Mouse (Mus musculus): ENCODE data around the gene Snx29. TPM values are rescaled to one million over a fixed set of nuclear protein-coding genes. Genes with fewer than 3 reads are reported as not detected.

The Snx29 gene
- total RNA-seq, 2 experiments from 2014 or later = 10.5 to 11.4 TPM

DNA sequence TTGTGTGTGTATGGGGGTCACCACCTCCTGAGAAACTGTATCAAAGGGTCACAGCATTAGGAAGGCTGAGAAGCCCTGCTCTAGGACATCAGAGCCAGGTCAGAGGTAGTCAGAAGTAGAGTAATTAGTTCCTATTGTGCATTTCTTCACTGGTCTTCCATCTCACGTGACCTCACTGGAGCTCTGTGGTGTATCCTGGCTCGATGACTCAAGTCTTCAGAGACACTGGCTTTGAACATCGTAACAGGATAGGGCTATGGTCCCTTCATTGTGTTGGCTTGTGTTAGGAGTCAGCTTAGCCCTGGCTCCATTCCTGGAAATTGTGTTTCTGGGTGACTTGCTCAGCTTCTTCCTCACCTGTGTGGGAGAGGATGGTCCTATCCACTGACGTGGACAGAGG, 126.6 kb downstream of the Snx29 start:
- no peak for DNase-seq

DNA sequence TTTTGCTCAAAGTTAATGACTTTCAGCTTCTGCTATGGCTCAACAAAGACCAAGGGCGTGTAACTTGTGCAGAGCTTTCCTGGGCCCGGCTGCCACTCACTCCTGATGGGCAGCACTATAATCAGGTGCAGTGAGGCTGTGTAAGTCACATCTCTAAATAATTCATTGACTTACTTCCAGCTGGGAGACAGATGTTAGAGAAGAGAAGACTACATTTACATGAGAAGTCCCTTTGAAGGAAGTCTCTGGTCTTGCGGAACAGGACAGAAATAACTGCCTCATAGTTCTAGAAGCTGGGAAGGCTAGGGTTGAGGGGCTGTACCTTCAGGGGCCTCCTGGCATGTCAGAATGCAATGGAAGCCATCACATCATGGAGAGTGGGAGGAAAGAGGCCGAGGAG, 127.9 kb downstream of the Snx29 start:
- DNase-seq = no peak

DNA sequence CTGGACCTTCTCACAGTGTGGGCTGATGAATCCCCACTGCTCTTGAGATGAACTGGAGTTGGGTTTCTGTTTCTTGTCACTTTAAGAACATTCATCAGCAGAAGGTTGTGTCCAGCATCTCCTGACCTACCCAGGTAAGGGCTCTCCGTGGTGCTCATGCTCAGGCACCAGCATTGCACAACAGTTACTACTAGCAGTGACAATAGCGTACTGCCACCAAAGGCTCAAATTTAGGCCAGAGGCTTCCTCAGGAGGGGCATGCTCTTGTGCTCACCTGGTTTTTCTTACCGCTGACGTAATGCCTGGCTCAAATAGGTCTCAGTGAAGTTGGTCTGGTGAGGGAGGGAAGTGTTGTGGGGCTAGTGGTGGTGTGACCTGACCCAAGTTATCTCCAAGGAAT, 132.2 kb downstream of the Snx29 start:
- DNase-seq = no peak

DNA sequence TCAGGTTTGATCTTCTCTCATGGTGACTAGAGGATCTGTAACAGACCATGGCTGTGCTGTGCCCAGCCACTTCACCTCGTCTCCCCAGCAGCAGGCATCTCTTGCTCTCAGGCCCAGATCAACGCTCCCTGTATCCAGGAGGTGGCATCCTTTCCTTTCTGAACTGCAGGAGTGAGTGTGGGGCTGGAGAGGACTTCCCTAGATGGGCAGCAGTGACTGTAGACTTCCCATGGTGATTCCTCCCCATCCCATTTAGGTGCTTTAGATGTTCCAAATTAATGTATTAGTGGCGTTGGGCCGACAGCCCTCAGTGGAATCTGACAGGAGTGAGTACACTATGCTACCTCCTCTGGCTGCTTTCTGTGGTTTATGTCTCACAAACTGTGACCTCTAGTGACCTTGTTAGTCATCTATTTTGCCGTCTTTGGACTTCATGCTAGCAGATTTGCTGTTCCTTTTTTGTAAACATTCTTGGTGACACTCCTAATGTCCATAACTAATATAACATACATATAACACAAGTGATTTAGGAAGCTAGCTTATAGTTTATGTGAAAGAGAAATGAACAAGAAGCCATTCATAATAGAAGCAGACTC, 132.9 kb downstream of the Snx29 start:
- peak; percentile 37 to 53 for DNase-seq

DNA sequence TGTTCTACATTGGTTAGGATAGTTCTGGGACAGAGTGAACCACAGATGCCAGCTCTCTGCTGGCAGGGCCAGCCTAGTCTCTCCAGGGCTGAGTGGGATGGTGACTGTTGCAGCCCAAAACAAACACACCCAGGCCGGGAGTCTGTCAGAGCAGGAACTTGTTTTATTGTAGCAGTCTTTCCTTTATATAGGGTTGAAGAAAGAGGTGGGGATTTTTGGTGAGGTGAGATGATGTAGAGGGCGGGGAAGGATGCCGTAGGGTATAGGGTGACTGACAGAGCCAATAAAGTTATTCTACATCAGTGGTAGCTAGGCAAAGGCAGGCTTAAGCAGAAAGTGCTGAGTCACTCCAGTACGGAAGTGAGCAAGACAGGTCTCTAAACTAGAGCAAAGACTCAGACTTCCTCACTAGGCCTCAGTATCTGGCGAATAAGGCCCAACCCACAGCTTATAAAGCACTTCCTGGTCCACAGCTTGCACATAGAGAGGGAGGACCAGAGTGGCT, 133.5 kb downstream of the Snx29 start:
- peak; percentile 34 to 59 for DNase-seq

DNA sequence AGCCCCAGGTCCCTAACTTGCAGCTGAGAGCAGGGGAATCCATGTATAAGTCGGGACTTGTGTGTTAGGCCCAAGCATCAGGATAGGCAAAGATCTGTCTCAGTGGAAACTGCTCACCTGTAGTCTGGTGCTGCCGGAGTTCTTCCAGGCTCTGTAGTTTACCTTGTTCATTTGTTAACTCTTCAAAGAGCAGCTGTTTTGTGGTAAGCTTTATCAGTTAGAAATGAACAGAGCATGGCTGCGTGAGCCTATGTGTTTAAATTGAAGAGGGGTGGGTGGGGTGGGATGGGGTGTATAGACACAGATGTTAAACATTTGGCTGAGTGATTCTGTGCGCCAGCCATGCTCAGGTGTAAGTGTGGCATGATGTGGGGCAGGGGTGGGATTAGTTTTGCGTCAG, 134.4 kb downstream of the Snx29 start:
- DNase-seq = no peak

GRCm38 (mm10) chr16:11457609-11458350, 135.1 kb downstream of the Snx29 start:
- no peak for DNase-seq

- no peak for DNase-seq
Measured at GRCm38 (mm10) chr16:11460210-11460609, 137.5 kb downstream of the Snx29 start.

GRCm38 (mm10) chr16:11461612-11462011, 138.9 kb downstream of the Snx29 start:
- DNase-seq = peak; percentile 77 to 89

- peak; percentile 55 to 87 for DNase-seq
Measured at GRCm38 (mm10) chr16:11468533-11469179, 145.9 kb downstream of the Snx29 start.

DNA sequence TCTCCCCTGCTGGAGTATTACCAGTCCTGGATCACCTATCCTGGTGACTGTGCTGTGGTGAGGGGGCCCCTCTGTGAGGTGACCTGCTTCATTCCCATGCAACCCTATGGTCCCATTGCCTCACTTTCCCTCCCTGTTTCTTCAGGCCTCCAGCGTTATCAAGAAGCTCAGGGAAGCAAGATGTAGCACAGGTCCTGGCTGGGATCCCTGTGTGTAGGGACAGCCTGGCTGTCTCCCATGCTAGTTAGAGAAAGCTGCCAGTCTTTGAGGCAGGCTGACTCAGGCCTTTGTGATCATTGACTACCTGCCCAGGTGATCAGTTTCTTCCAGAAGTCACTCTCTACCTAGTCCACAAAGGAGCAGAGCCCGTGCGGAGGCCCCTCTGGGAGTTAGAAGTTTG, 146.8 kb downstream of the Snx29 start:
- no peak for DNase-seq

DNA sequence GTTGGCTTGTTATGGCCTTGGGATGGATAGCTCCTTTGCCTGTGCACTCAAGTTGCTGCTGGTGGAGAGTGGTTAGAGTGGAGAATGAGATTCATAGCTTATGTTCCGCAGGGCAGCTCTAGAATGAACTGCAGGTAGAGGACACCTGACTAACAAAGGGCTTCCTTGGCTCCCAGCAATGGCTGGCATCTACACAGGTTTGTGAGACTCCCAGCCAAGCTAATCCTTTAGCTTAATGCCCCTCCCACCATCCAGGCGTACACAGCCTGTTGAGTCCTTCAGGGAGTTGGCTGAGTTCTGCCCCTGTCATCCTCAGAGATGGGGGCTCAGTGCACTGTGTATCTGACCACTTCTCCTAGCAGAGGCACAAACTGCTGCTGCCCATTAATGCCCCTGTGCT, 148.5 kb downstream of the Snx29 start:
- DNase-seq = no peak

DNA sequence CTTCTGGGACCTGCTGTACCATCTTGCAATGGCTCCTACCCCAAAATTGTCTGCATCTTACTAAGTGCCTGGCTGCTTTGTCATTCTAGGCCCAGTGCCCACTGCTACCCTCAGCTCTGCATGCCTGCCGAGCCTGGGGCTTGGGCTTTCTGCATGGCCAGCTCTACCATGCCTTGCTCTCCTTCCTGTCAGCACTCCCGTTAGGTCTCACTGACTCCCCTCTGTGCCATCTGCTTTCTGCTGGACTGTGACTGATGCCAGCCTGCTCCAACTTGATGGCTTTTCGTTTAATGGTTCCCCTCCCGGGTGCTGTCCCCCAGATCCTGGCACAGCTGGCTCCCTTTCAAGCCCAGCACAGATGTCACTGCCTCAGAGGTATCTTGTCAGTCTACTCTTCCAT, 150.1 kb downstream of the Snx29 start:
- no peak for DNase-seq

DNA sequence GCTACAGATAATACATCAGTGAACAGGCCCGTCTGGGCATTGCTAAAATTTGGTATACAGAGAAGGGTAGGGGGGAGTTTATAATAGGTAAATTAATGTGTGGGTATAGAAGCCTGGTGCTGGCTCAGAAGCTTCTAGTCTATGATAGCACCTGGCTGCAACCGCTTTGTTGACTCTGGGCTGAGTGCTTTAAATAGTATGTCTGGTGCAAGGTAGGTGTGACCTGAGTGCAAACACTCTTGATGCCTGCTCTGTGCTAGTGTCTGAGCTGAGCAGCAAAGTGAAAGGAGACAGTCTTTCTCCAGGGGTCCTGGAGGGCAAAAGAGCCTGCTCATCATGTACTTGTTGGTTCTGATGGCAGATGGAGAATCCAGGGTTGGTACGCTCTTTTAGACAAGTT, 150.8 kb downstream of the Snx29 start:
- DNase-seq = peak; percentile 18 to 23

- DNase-seq = peak in 1 of 2 experiments; percentile 17
Measured at GRCm38 (mm10) chr16:11473893-11474505, 151.3 kb downstream of the Snx29 start.

DNA sequence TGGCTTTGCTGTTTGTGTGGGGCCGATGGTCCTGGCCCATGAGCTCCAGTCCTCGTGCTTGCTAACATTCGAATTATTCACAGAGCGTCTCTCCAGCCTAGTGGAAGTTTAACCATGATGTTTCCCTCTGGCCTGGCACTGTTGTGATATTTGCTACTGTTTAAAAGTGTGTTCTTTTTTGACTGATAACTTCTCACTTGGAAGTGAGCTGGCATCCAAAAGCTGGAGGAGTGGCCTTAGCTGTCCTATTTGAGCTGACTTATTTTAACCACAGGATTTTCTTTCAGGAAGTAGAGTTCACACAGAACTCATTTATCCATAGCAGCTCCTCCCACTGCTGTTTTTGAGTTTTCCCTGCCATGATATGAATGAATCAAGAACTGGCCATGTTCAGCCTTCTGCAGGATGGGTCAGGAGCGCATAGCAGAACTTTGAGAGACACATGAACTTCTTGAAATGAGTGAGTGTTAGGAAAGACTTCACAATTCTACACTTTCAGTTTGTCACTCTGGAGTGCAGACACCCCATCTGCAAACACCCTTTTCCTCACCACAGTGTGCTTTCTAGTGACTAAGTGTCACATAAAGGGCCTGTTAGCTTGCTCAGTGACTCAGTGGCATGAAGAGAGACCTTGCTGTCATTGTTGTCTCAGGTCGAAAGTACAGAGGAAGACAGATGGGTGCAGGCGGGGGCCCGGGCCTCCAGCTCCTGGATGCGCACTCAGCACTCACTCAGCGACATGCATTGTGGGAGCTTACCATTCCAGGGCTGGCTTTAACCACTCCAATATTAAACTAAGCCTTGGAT, 152.6 kb downstream of the Snx29 start:
- DNase-seq = no peak

- DNase-seq = no peak
Measured at GRCm38 (mm10) chr16:11476314-11476713, 153.6 kb downstream of the Snx29 start.

GRCm38 (mm10) chr16:11476968-11477367, 154.3 kb downstream of the Snx29 start:
- DNase-seq = no peak

DNA sequence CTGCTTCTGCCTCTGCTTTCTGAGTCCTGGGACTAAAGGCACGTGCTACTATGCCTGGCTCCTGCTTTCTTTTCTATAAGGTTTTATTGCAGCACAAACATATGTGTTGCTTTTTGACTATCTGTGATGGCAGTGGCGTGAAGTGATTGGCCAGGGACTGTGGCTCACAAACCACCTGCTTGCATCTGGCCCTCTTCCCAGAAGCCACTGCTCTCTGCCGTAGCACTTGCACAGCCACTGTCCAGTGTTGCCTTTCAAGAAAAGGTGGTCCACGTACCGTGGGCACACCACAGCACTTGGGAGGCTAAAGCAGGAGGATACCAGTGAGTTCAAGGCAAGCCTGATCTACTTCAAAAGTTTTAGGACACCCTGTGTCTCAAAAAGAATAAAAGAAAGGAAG, 154.9 kb downstream of the Snx29 start:
- no peak for DNase-seq

GRCm38 (mm10) chr16:11479605-11480004, 156.9 kb downstream of the Snx29 start:
- DNase-seq = peak in 1 of 2 experiments; percentile 30

- DNase-seq = peak in 1 of 2 experiments; percentile 30
Measured at GRCm38 (mm10) chr16:11482189-11482588, 159.5 kb downstream of the Snx29 start.

DNA sequence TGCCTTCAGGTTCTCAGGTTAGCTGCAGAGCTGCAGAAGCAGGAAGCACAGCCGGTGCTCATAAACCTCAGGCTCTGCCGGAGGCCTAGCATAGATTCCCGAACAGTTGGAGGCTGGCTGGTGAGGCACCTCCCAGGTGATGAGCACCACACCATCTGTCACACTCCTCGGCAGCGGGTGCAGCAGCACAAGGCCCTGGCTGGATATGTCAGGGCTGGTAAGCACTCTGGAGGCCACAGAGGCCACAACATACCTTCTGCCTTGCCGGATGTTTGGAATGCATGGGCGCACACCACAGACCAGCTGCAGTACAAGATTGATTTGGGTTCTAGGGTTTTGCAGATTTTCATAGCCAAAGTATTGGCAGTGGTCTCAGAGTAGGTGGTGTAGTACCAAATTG, 172.2 kb downstream of the Snx29 start:
- DNase-seq = no peak

Data from heart, adult 18-20 months (tissue).